ENCODE assay signal across 8 mouse cellular contexts in the genomic region with DNA sequence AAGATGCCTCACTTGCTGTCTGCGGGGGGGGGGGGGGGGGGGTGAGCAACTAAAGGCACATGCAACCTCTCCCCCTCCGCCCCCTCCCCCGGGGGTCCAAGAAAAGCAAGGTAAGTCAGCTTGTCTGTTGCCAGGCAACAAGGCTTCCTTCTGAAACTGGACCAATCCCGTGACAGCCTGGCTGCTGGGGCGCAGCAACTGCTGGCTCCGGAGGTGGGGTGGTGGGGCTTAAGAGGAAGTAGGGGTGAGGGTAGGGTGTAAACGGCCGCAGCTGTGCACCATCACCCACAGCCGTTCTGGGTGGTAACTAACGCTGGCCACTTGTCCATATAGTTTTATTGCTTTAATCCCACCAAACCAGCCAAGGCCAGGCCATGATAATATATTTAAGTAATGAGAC.
DNase-seq lines count a peak whose midpoint lies in the region; ATAC-seq and TF ChIP-seq lines count a peak whose summit lies in the region.

No protein-coding gene starts in this region.

- H3K9ac ChIP-seq in hindbrain, embryonic 15.5 days, result no peak overlapping the region
- H3K9ac ChIP-seq in midbrain, postnatal 0 days (replicated peaks; ENCODE audit: low read length, poor library complexity, severe bottlenecking), result no peak overlapping the region
- no peak overlapping the region for H3K9ac ChIP-seq in stomach, postnatal 0 days (ENCODE audit: low read length)

- no peaks in the 10 kb centered on the region for H3K9me3 ChIP-seq in hindbrain, embryonic 15.5 days
- no peaks in the 10 kb centered on the region for H3K9me3 ChIP-seq in midbrain, postnatal 0 days (ENCODE audit: low read length)
- H3K9me3 ChIP-seq in stomach, postnatal 0 days (ENCODE audit: control insufficient read depth, low read length), result no peaks in the 10 kb centered on the region

- no peak overlapping the region for H3K27ac ChIP-seq in hindbrain, embryonic 15.5 days (replicated peaks)
- peak overlapping the region; percentile 67; the same call in 1 of the 2 replicates for H3K27ac ChIP-seq in midbrain, postnatal 0 days (ENCODE audit: low read depth, low read length)
- no peak overlapping the region for H3K27ac ChIP-seq in stomach, postnatal 0 days (replicated peaks)

- H3K36me3 ChIP-seq in hindbrain, embryonic 15.5 days, result no peaks in the 10 kb centered on the region
- no peaks in the 10 kb centered on the region for H3K36me3 ChIP-seq in midbrain, postnatal 0 days (ENCODE audit: insufficient read depth, low read length)
- H3K36me3 ChIP-seq in stomach, postnatal 0 days (ENCODE audit: control insufficient read depth, insufficient read depth, low read length), result no peaks in the 10 kb centered on the region

- no peak for TF ChIP-seq CTCF in midbrain, postnatal 0 days (IDR thresholded peaks at IDR 0.05)
- no peak for TF ChIP-seq CTCF in stomach, postnatal 0 days (IDR thresholded peaks at IDR 0.05; ENCODE audit: low read depth)

- TF ChIP-seq EP300 in stomach, postnatal 0 days (optimal IDR thresholded peaks at IDR 0.05), result no peak

- H3K4me2 ChIP-seq in hindbrain, embryonic 15.5 days, result peak overlapping the region; percentile 39
- peak overlapping the region; percentile 32 for H3K4me2 ChIP-seq in midbrain, postnatal 0 days (ENCODE audit: low read depth, low read length, poor library complexity, severe bottlenecking)
- H3K4me2 ChIP-seq in stomach, postnatal 0 days (replicated peaks; ENCODE audit: low read depth), result no peak overlapping the region

- H3K4me3 ChIP-seq in hindbrain, embryonic 15.5 days, result no peak overlapping the region
- H3K4me3 ChIP-seq in midbrain, postnatal 0 days (ENCODE audit: low read depth, low read length), result no peak overlapping the region
- H3K4me3 ChIP-seq in stomach, postnatal 0 days (ENCODE audit: low read depth, low read length), result no peak overlapping the region

- WGBS in hindbrain, embryonic 15.5 days, result 2% methylated on average over 9 of the region's 10 CpGs
- WGBS in midbrain, postnatal 0 days, result 1% methylated on average over 8 of the region's 10 CpGs
- WGBS in stomach, postnatal 0 days, result 2% methylated on average over 9 of the region's 10 CpGs

- H3K27me3 ChIP-seq in hindbrain, embryonic 15.5 days, result no peaks in the 10 kb centered on the region
- no peaks in the 10 kb centered on the region for H3K27me3 ChIP-seq in midbrain, postnatal 0 days (ENCODE audit: insufficient read depth, low read length)
- H3K27me3 ChIP-seq in stomach, postnatal 0 days (ENCODE audit: control insufficient read depth, insufficient read depth, low read length), result no peaks in the 10 kb centered on the region

- H3K4me1 ChIP-seq in hindbrain, embryonic 15.5 days (replicated peaks), result peaks cover 15% of the 10 kb centered on the region
- 0 out of 2 replicates have a peak, but pooled peaks cover 5% of the 10 kb centered on the region for H3K4me1 ChIP-seq in midbrain, postnatal 0 days (ENCODE audit: insufficient read depth, low read length)
- no peaks in the 10 kb centered on the region for H3K4me1 ChIP-seq in stomach, postnatal 0 days (replicated peaks; ENCODE audit: control insufficient read depth, insufficient read depth)

- DNase-seq in testis, postnatal 10 days (ENCODE audit: low spot score), result peak; percentile 55
- DNase-seq in testis, postnatal 14 days (ENCODE audit: low spot score), result no peak
- DNase-seq in midbrain, postnatal 0 days (ENCODE audit: low spot score), result peak; percentile 80
- DNase-seq in thymus, postnatal 36 days, result peak; percentile 52 to 75
- no peak for DNase-seq in stomach, postnatal 0 days (ENCODE audit: low spot score)
- no peak for DNase-seq in cerebellum, adult 8-10 months
- DNase-seq in lung, postnatal 25 days (ENCODE audit: low spot score), result no peak

- peak; percentile 76 for ATAC-seq in hindbrain, embryonic 15.5 days (ENCODE audit: low FRiP score, low read depth)
- ATAC-seq in midbrain, postnatal 0 days (ENCODE audit: low FRiP score), result no peak; the same call in 1 of the 2 replicates
- no peak for ATAC-seq in stomach, postnatal 0 days (ENCODE audit: low FRiP score, low TSS enrichment)

Comparison
In these comparisons a context has a peak if more than half of its experiments do, and no peak if none do; other contexts are left out.
1. DNase-seq: peak in testis, postnatal 10 days (single experiment), midbrain, postnatal 0 days (single experiment) and thymus, postnatal 36 days (2 of 2); none in testis, postnatal 14 days (single experiment), stomach, postnatal 0 days (single experiment), cerebellum, adult 8-10 months (single experiment) and lung, postnatal 25 days (single experiment).